Mouse (Mus musculus): Measurements from ENCODE around the gene Mbl1. TPM values are rescaled to one million over a fixed set of nuclear protein-coding genes. Genes with fewer than 3 reads are reported as not detected.

Gene Mbl1
- polyA plus RNA-seq (2015; fragmentation: Illumina TruSeq; extraction: RNeasy Lipid Tissue Mini Kit (QIAGEN cat#74804); ENCODE audit: insufficient read depth, low read depth, low replicate concordance), result not detected

GRCm38 (mm10) chr14:41151220-41151898, at the start of gene Mbl1:
Gene Mbl1, plus strand, starts transcription at chr14:41151458.

DNA sequence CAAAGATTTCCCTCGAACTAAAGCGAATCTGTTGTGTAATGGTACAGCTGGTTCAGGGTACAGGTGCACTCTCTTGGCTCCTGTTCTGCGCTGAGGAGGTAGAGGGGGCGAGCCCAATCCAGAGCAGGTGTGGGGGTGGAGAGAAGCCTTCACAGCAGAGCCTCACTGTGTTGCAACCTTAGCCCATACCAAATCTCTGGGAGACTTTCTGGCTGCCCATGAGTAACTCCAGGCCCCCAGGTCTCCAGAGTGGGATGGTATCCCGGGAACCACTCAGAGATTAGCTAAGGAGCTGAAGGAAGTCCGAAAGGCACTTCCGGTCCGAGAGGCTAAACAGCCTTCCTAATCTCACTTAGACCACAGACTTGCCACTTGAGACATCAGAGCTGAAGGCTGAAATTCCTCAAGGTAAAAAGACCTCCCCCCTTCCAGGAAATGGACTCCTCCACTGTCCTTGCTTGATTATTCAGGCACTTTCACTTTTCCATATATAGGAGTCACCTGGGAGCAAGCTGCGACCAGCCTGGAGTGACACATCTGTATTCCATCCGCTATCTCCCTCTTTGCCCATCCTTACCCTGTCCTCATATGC, 46.3 kb upstream of the Mbl1 start, which contains the start of gene Mat1a:
Mat1a (plus strand) TSS at position 183 of the 592 bp plus-strand sequence.

DNA sequence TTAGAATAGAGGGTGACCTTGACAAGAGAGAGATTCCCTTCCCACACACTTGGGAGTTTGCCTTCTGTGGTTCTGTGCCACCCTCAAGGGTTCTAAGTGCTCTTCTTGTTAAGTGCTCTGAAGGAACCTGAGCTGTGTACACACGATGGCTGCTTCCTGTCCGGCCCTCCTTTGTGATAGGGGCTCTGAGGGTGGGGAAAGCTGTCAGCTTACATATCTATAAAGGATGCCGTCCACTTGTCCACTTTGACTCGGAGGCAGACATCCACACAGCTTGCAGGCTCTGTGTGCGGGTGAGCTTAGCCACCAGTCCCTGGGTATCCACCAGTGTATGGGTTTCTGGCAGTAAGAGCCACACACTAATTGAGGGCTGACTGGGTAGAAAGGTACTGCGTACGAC, 19.7 kb upstream of the Mbl1 start, which contains the start of gene Sftpa1:
Sftpa1 (plus strand) TSS at position 243 of the 400 bp plus-strand sequence.

DNA sequence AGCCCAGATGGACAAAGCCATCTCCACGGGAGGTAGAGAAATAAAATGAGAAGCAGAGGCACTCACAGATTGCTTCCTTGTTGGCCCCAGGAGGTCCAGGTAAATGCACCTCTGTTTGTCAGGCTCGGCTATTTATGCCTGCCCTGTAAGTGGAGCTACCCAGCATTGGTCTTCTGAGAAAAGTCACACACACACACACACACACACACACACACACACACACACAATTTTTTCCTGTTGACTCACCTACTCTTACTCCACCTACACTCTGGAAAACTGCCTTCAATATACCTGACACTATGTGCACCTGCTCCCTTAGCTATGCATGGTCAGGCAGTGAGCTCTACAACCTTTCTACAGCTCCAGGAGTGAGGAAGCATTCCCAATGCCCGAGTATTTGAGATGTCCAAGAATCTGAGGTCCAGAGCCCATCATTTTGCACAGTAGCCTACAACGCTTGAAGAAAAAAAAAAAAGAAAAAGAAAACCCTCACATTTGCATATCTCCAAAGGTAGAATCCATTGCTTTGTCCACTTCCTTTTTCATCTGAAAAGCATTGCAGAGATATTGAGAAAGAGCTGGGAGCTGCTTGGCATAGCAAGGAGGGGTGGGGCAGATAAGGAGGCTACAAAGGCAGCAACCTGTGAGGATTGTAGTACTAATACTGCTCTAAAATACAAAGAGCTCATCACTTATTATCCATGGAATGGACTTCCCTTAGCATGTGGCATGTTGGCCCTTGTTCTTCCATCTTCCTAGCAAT, 34.0 kb downstream of the Mbl1 start, which contains the start of gene Sftpd:
Sftpd (minus strand) TSS at position 91 of the 763 bp plus-strand sequence.

Other genes starting within 250 kb of the Mbl1 start
- 8.7 TPM for gene Tspan14, start 184.7 kb upstream of the Mbl1 start, polyA plus RNA-seq (2015; fragmentation: Illumina TruSeq; extraction: RNeasy Lipid Tissue Mini Kit (QIAGEN cat#74804); ENCODE audit: insufficient read depth, low read depth, low replicate concordance)
- gene Fam213a, start 137.7 kb upstream of the Mbl1 start, polyA plus RNA-seq (2015; fragmentation: Illumina TruSeq; extraction: RNeasy Lipid Tissue Mini Kit (QIAGEN cat#74804); ENCODE audit: insufficient read depth, low read depth, low replicate concordance), result 7.9 TPM
- gene Dydc2, start 82.2 kb upstream of the Mbl1 start, polyA plus RNA-seq (2015; fragmentation: Illumina TruSeq; extraction: RNeasy Lipid Tissue Mini Kit (QIAGEN cat#74804); ENCODE audit: insufficient read depth, low read depth, low replicate concordance), result not detected
- gene Dydc1, start 78.5 kb upstream of the Mbl1 start, polyA plus RNA-seq (2015; fragmentation: Illumina TruSeq; extraction: RNeasy Lipid Tissue Mini Kit (QIAGEN cat#74804); ENCODE audit: insufficient read depth, low read depth, low replicate concordance), result not detected
- 11.7 TPM for gene Mat1a, start 46.4 kb upstream of the Mbl1 start, polyA plus RNA-seq (2015; fragmentation: Illumina TruSeq; extraction: RNeasy Lipid Tissue Mini Kit (QIAGEN cat#74804); ENCODE audit: insufficient read depth, low read depth, low replicate concordance)
- 1.6 TPM for gene Sftpa1, start 19.7 kb upstream of the Mbl1 start, polyA plus RNA-seq (2015; fragmentation: Illumina TruSeq; extraction: RNeasy Lipid Tissue Mini Kit (QIAGEN cat#74804); ENCODE audit: insufficient read depth, low read depth, low replicate concordance)
- 1.3 TPM for gene Sftpd, start 33.7 kb downstream of the Mbl1 start, polyA plus RNA-seq (2015; fragmentation: Illumina TruSeq; extraction: RNeasy Lipid Tissue Mini Kit (QIAGEN cat#74804); ENCODE audit: insufficient read depth, low read depth, low replicate concordance)
- not detected for gene Gm2832, start 127.3 kb downstream of the Mbl1 start, polyA plus RNA-seq (2015; fragmentation: Illumina TruSeq; extraction: RNeasy Lipid Tissue Mini Kit (QIAGEN cat#74804); ENCODE audit: insufficient read depth, low read depth, low replicate concordance)
- not detected for gene Gm5798, start 197.2 kb downstream of the Mbl1 start, polyA plus RNA-seq (2015; fragmentation: Illumina TruSeq; extraction: RNeasy Lipid Tissue Mini Kit (QIAGEN cat#74804); ENCODE audit: insufficient read depth, low read depth, low replicate concordance)
- not detected for gene Gm7945, start 234.9 kb downstream of the Mbl1 start, polyA plus RNA-seq (2015; fragmentation: Illumina TruSeq; extraction: RNeasy Lipid Tissue Mini Kit (QIAGEN cat#74804); ENCODE audit: insufficient read depth, low read depth, low replicate concordance)